Mouse (Mus musculus): ENCODE results near the gene Tshz3. TPM values are rescaled to one million over a fixed set of nuclear protein-coding genes. Genes with fewer than 3 reads are reported as not detected.

Gene Tshz3
- total RNA-seq, 2 experiments from 2014 or later: 13.2 to 13.4 TPM

GRCm38 (mm10) chr7:36751480-36751879 lies 53.6 kb downstream of the Tshz3 start:
- Histone ChIP-seq H3K4me3 (no peak overlapping the region), H3K27ac (no peak overlapping the region)
- no peak for DNase-seq (ENCODE audit: low spot score in 2 of 2)
- TF ChIP-seq CTCF (conservative IDR thresholded peaks at IDR 0.05): no peak

DNA sequence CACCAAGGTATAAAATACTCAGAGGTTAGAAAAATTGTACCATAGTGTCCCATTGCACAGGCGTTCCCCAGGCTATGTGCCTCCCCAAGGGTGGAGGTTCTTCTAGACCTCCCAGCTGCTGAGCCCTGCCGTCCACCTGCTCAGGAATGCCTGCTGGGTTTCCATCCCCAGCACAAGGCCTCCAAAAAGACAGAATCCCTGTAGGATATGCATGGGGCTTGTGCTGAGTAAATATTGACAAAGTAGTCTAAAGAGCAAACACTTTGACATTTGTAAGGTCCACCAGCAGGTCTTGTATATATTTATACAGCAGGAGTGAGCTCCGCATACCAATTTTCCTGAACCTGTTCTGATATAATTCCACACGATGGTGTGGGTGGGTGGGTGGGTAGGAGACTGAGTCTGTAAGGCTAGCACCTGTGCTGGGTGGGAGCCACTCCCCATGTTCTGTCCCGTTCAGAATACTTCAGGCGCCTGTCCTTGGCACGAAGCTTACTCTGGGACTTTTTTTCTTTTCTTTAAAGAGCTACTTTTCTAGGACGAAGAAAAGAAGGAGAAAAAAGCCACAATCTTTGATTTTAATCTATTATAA lies 69.7 kb downstream of the Tshz3 start:
- Histone ChIP-seq H3K27ac (no peak overlapping the region), H3K4me3 (no peak overlapping the region)
- DNase-seq (ENCODE audit: low spot score in 2 of 2): no peak
- no peak for TF ChIP-seq CTCF (conservative IDR thresholded peaks at IDR 0.05)

DNA sequence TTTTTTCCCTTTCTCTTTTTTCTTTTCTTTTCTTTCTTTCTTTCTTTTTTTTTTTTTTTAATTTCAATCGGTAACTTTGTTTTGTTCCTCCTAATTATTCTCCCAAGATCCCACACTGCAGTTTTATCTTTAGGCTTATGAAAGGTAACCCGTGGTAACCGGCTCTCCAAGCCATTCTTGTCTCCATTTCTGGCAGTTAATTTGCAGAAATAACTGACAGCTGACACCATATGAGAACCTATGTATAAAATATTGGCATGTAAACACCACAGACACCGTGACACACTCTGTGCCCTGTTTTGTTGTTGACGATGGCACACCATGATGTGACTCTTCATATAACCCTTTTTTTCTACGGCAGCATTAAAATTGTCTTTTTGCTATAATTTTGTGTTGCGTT lies 75.2 kb downstream of the Tshz3 start:
- TF ChIP-seq CTCF (conservative IDR thresholded peaks at IDR 0.05): no peak
- no peak overlapping the region for H3K27ac ChIP-seq
- 0 out of 2 replicates have a peak overlapping the region, but pooled peaks have one; percentile 9 for H3K4me3 ChIP-seq
- DNase-seq (ENCODE audit: low spot score in 2 of 2): no peak

DNA sequence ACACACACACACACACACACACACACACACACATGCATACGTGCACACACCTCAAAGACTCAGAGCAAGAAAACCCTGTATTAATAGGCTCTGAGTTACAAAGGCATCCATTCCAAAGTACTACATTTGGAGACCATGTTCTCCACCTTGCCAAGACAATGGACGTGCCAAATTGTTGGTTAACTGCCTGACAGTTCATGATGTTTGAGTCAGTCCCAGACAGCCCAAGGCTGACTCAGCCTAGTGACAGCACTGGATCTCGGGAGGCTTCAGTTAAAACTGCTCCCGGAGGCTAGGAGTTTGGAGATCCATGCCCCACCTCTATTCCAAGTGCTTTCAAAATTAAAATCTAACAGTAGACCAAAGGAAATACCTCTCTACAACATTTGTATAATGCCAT lies 79.0 kb downstream of the Tshz3 start:
- no peak overlapping the region for H3K27ac ChIP-seq
- no peak for DNase-seq (ENCODE audit: low spot score in 2 of 2)

DNA sequence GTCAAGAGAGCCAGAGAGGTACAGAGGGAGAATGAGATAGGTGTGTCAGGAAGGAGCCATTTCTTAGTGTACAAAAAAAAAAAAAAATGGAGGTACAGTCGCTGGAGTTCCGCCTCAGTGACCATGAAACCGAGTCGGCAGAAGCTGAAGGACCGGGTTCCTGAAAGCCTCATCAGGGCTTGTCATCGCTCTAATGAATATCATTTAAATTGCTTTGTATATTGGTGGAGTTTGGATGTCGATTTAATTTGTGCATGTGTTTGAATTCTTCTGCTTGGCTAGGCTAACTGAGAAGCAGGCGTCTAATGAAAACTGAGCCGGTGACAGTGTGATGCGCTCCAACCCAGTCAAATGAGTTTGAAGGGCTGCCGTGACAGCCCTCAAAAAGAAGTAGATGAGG lies 80.5 kb downstream of the Tshz3 start:
- no peak for DNase-seq (ENCODE audit: low spot score in 2 of 2)
- H3K27ac ChIP-seq: no peak overlapping the region
- no peak for TF ChIP-seq CTCF (conservative IDR thresholded peaks at IDR 0.05)
- H3K4me3 ChIP-seq: no peak overlapping the region

More for the DNA sequence above, 79.0 kb downstream of the Tshz3 start:
- H3K4me3 ChIP-seq: no peak overlapping the region
- no peak for TF ChIP-seq CTCF (conservative IDR thresholded peaks at IDR 0.05)

DNA sequence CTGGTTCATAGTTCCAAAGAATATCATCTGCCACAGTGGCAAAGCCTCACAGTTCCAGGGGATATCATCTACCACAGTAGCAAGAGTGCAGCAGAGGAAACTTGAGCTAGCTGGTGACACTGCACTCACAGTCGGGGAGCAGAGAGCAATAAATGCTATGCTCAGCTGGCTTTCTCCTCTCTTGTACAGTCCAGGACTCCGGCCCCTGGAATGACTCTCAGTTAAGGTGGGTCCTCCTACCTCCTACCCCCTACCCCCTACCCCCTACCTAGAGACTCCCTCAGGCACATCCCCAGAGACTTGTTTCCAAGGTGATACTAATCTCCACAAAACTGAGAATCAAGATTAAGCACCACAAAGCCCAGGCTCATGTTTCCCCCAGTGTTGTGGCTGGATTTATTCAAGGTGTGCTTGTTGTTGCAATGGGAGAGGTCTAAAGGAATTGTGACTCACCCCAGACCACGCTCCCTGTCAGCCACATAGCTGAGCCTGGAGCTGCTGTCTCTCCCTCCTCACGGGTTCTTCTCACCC lies 86.4 kb downstream of the Tshz3 start:
- no peak for DNase-seq (ENCODE audit: low spot score in 2 of 2)
- H3K27ac ChIP-seq: no peak overlapping the region
- TF ChIP-seq CTCF (conservative IDR thresholded peaks at IDR 0.05): no peak
- H3K4me3 ChIP-seq: no peak overlapping the region

DNA sequence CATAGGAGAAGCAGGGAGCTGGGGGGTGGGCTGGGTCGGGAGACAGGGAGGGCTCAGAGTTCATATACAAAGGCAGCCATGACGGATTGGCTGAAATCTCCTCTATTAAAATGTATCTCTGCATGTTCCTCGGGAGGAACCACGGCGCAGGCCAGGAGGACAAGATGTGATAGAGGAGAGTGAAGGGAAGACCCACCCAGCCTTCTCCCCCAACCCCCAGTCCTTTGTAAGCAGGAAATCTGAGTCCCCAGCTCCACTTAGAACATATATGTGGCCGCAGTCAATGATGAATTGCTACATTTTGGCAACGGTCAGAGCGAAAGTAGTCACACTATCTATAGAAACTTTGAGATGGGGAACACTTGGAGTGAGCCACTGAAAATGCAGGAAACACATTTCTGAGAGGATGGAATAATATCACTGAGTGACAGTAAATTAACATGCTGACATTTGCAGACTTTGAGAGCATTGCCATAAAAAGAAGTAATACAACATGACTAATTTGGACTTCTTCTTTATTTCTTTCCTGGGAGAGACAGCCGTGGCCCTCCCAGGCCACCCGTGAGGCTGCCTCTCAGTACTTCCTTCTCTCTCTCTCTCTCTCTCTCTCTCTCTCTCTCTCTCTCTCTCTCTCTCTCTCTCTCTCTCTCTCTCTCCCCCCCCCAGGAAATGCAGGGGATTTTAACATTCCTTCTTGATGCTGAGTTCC lies 88.9 kb downstream of the Tshz3 start:
- Histone ChIP-seq H3K27ac (no peak overlapping the region), H3K4me3 (no peak overlapping the region)
- TF ChIP-seq CTCF (conservative IDR thresholded peaks at IDR 0.05): no peak
- DNase-seq (ENCODE audit: low spot score in 2 of 2): no peak

GRCm38 (mm10) chr7:36796392-36797187 lies 98.7 kb downstream of the Tshz3 start:
- no peak for DNase-seq (ENCODE audit: low spot score in 2 of 2)
- no peak overlapping the region for H3K4me3 ChIP-seq
- no peak for TF ChIP-seq CTCF (conservative IDR thresholded peaks at IDR 0.05)
- no peak overlapping the region for H3K27ac ChIP-seq
